Mouse (Mus musculus) v-Abl transformed pro-B cells (cell line): ENCODE measurements around the gene Mrc2.

Experiments used
- in situ Hi-C, 2 experiments: fragments of 400-800 bp; cut with MboI; formaldehyde crosslinking; loops; one replicate each; pipeline ENCODE4 v1.15.1; 2025; ENCODE audit not compliant: unreplicated experiment in 2 of 2

Gene Mrc2

GRCm38 (mm10) chr11:105347162-105348161 is 55.0 kb downstream of the Mrc2 start:
- in situ Hi-C loops, result loop anchor here (5.0 to 25.0 kb wide), 3 partner anchors 565 to 1277 kb away; partner anchors contain the start of gene Icam2 (in 1 of the 2)

- in situ Hi-C loops, result loop anchor here (5.0 to 25.0 kb wide), 3 partner anchors 564 to 1276 kb away; partner anchors contain the start of gene Icam2 (in 1 of the 2)
These were observed 56.1 kb downstream of the Mrc2 start for GRCm38 (mm10) chr11:105348495-105348982.

- in situ Hi-C loops, result loop anchor here (5.0 to 25.0 kb wide), 3 partner anchors 562 to 1275 kb away; partner anchors contain the start of gene Icam2 (in 1 of the 2)
These were observed 57.4 kb downstream of the Mrc2 start for GRCm38 (mm10) chr11:105349780-105350324.

- in situ Hi-C loops, result no loop called here
These were observed 58.2 kb downstream of the Mrc2 start for GRCm38 (mm10) chr11:105350643-105351042.

GRCm38 (mm10) chr11:105352152-105352551 is 59.7 kb downstream of the Mrc2 start:
- in situ Hi-C loops, result no loop called here

- in situ Hi-C loops, result no loop called here
These were observed 60.8 kb downstream of the Mrc2 start for GRCm38 (mm10) chr11:105352954-105353890.

GRCm38 (mm10) chr11:105353891-105354280 is 61.4 kb downstream of the Mrc2 start:
- in situ Hi-C loops, result no loop called here

- in situ Hi-C loops, result no loop called here
These were observed 63.9 kb downstream of the Mrc2 start for GRCm38 (mm10) chr11:105356301-105356700.

- in situ Hi-C loops, result no loop called here
These were observed 69.8 kb downstream of the Mrc2 start for GRCm38 (mm10) chr11:105362041-105362765.

GRCm38 (mm10) chr11:105362946-105363597 is 70.6 kb downstream of the Mrc2 start:
- in situ Hi-C loops, result no loop called here

- in situ Hi-C loops, result no loop called here
These were observed 71.3 kb downstream of the Mrc2 start for GRCm38 (mm10) chr11:105363598-105364385.

GRCm38 (mm10) chr11:105364386-105365065 is 72.1 kb downstream of the Mrc2 start:
- in situ Hi-C loops, result no loop called here

- in situ Hi-C loops, result no loop called here
These were observed 73.2 kb downstream of the Mrc2 start for GRCm38 (mm10) chr11:105365611-105366010.

- in situ Hi-C loops, result no loop called here
These were observed 73.6 kb downstream of the Mrc2 start for GRCm38 (mm10) chr11:105366051-105366450.

- in situ Hi-C loops, result no loop called here
These were observed 74.7 kb downstream of the Mrc2 start for GRCm38 (mm10) chr11:105367163-105367562.

- in situ Hi-C loops, result no loop called here
These were observed 76.4 kb downstream of the Mrc2 start for GRCm38 (mm10) chr11:105368833-105369232.

- in situ Hi-C loops, result no loop called here
These were observed 77.3 kb downstream of the Mrc2 start for GRCm38 (mm10) chr11:105369526-105370386.
